Mouse (Mus musculus) liver, adult 2 months (tissue): ENCODE measurements around the gene Dnaaf1.

Source experiments
- CTCF ChIP-seq: fragments of 200-500 bp; IDR thresholded peaks from 2 replicates; pipeline ENCODE4 v1.5.1; 2011; ENCODE audit warnings: low read depth, low read length, control low read depth
- POLR2A ChIP-seq: fragments of 200-500 bp; IDR thresholded peaks from 2 replicates; pipeline ENCODE4 v1.6.1; 2011; ENCODE audit warnings: low read length, control low read depth; ENCODE audit not compliant: insufficient read depth; ENCODE audit errors: extremely low read depth

DNA sequence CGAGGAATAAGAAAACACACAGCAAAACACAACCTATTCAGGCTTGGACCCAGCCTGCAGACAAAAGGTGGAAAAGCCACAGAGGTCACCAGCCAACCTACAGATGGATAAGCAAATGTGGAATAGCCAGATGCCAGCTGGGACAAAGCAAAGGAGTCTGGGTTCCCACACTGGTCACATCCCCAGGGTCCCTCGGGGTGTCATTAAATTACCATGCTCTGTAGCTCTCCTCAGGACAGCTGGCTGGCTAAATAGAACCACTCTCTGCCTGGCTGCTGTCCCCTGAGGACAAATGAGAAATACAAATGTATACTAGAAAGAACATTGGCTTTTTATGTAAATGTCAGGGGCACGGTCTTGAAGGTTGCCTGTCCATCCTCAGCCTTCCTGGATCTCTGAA, 55.8 kb downstream of the Dnaaf1 start:
- TF ChIP-seq CTCF (no peak), POLR2A (no peak)
